Mouse (Mus musculus) lung, adult 2 months (tissue): Measurements from ENCODE around the gene Gm20662.

Source experiments
- CTCF ChIP-seq: fragments of 200-500 bp; IDR thresholded peaks from 2 replicates; pipeline ENCODE4 v1.5.1; 2011; ENCODE audit warnings: mild to moderate bottlenecking, low read length, control low read depth; ENCODE audit not compliant: insufficient read depth
- POLR2A ChIP-seq: fragments of 200-500 bp; IDR thresholded peaks from 2 replicates; pipeline ENCODE4 v1.6.1; 2011; ENCODE audit warnings: low read depth, mild to moderate bottlenecking, control low read depth, low read length, borderline replicate concordance; ENCODE audit errors: extremely low read depth

- TF ChIP-seq CTCF (no peak), POLR2A (no peak)
These were observed 73.4 kb downstream of the Gm20662 start for GRCm38 (mm10) chr9:108069529-108069928.
